Mouse (Mus musculus): ENCODE measurements around the gene Npas2. TPM values are rescaled to one million over a fixed set of nuclear protein-coding genes. Genes with fewer than 3 reads are reported as not detected.

The Npas2 gene
- polyA plus RNA-seq, 1 experiment from 2014 or later: 0.05 TPM

GRCm38 (mm10) chr1:39330857-39331594 lies 137.5 kb downstream of the Npas2 start:
- H3K27me3 ChIP-seq (ENCODE audit: low read depth, poor library complexity, severe bottlenecking): no peaks in the 10 kb centered on the region
- no peak overlapping the region for H3K4me3 ChIP-seq
- WGBS: 96% methylated on average over 7 of the region's 7 CpGs
- no peaks in the 10 kb centered on the region for H3K9me3 ChIP-seq (replicated peaks)
- H3K27ac ChIP-seq (replicated peaks): no peak overlapping the region
- no peak for DNase-seq (ENCODE audit: low spot score)
- H3K4me1 ChIP-seq: peaks cover 6% of the 10 kb centered on the region
- no peaks in the 10 kb centered on the region for H3K36me3 ChIP-seq

- Histone ChIP-seq H3K9me3 (replicated peaks) (no peaks in the 10 kb centered on the region), H3K27ac (replicated peaks) (no peak overlapping the region), H3K36me3 (no peaks in the 10 kb centered on the region), H3K27me3 (ENCODE audit: low read depth, poor library complexity, severe bottlenecking) (peaks cover 7% of the 10 kb centered on the region; the same call in 1 of the 2 replicates), H3K4me1 (peaks cover 6% of the 10 kb centered on the region), H3K4me3 (no peak overlapping the region)
- no peak for DNase-seq (ENCODE audit: low spot score)
- 86% methylated on average over 4 of the region's 4 CpGs for WGBS
Observed at GRCm38 (mm10) chr1:39332456-39332855, 138.9 kb downstream of the Npas2 start.

DNA sequence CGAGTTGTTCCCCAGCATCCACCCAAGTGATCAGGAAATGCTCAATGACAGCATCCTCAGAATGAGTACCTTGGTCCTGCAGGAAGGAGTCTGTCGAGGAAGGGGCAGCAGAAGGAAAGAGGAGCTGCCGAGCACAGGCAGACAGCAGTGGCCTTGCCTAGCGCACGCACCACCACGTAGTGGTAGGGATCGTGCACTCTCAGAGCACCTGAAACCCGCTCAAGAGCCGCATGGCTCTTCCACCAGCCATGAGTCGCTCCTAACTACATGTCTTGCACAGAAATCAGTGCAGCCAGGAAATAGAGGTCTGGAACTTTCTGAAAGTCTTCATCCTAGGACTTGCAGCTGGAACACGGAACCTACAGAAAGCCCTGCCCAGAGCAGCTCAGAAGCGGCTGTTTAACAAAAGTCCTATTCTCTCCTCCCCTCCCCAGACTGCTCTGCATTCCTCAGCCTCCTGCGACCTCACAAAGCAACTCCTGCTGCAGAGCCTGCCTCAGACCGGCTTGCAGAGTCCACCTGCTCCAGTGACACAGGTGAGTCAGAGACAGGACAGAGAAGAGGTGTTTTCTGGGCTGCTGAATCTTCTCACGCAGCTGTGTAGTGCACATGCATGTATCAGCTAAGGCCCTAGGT lies 142.1 kb downstream of the Npas2 start:
- Histone ChIP-seq H3K36me3 (no peaks in the 10 kb centered on the region), H3K27ac (replicated peaks) (no peak overlapping the region), H3K9me3 (replicated peaks) (no peaks in the 10 kb centered on the region), H3K27me3 (ENCODE audit: low read depth, poor library complexity, severe bottlenecking) (peaks cover 11% of the 10 kb centered on the region; the same call in 1 of the 2 replicates), H3K4me1 (peaks cover 6% of the 10 kb centered on the region), H3K4me3 (no peak overlapping the region)
- WGBS: 21% methylated on average over 15 of the region's 15 CpGs
- DNase-seq (ENCODE audit: low spot score): no peak

GRCm38 (mm10) chr1:39336788-39337187 lies 143.3 kb downstream of the Npas2 start:
- no peak overlapping the region for H3K4me3 ChIP-seq
- H3K9me3 ChIP-seq (replicated peaks): no peaks in the 10 kb centered on the region
- DNase-seq (ENCODE audit: low spot score): no peak
- H3K27ac ChIP-seq (replicated peaks): no peak overlapping the region
- peaks cover 6% of the 10 kb centered on the region for H3K4me1 ChIP-seq
- no peaks in the 10 kb centered on the region for H3K36me3 ChIP-seq
- H3K27me3 ChIP-seq (ENCODE audit: low read depth, poor library complexity, severe bottlenecking): peaks cover 11% of the 10 kb centered on the region; the same call in 1 of the 2 replicates
- 88% methylated on average over 8 of the region's 8 CpGs for WGBS

GRCm38 (mm10) chr1:39338831-39339230 lies 145.3 kb downstream of the Npas2 start:
- Histone ChIP-seq H3K27me3 (ENCODE audit: low read depth, poor library complexity, severe bottlenecking) (peaks cover 11% of the 10 kb centered on the region; the same call in 1 of the 2 replicates), H3K9me3 (replicated peaks) (no peaks in the 10 kb centered on the region), H3K36me3 (no peaks in the 10 kb centered on the region), H3K4me3 (no peak overlapping the region), H3K27ac (replicated peaks) (no peak overlapping the region), H3K4me1 (peaks cover 6% of the 10 kb centered on the region)
- no peak for DNase-seq (ENCODE audit: low spot score)
- 82% methylated on average over 10 of the region's 10 CpGs for WGBS

- Histone ChIP-seq H3K4me1 (peaks cover 6% of the 10 kb centered on the region), H3K9me3 (replicated peaks) (no peaks in the 10 kb centered on the region), H3K4me3 (no peak overlapping the region), H3K27ac (replicated peaks) (no peak overlapping the region), H3K27me3 (ENCODE audit: low read depth, poor library complexity, severe bottlenecking) (peaks cover 11% of the 10 kb centered on the region; the same call in 1 of the 2 replicates), H3K36me3 (no peaks in the 10 kb centered on the region)
- 63% methylated on average over 5 of the region's 5 CpGs for WGBS
- DNase-seq (ENCODE audit: low spot score): no peak
Observed at GRCm38 (mm10) chr1:39339455-39339854, 145.9 kb downstream of the Npas2 start.

- WGBS: 85% methylated on average over 6 of the region's 6 CpGs
- no peaks in the 10 kb centered on the region for H3K9me3 ChIP-seq (replicated peaks)
Observed at GRCm38 (mm10) chr1:39340156-39340555, 146.6 kb downstream of the Npas2 start.

DNA sequence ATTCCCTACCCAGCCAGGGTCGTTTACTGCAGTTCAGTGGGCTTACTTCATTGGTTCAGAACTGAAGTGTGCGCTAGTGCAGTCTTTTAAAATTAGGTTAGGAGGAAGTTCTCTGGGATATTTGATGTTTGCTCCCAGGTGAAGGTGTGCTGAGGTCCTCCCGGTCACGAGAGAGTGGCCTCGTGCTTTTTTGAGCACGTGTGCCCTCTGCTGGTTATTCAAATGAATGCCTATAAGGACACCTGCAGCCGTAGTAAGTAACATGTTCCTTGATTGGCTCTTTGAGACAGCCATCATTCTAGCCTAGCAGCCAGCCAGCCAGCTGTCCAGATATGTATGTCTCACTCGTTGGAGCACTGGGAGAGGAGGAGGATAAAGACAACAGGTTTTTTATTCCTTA lies 147.1 kb downstream of the Npas2 start:
- no peaks in the 10 kb centered on the region for H3K36me3 ChIP-seq
- H3K27ac ChIP-seq (replicated peaks): no peak overlapping the region
- 28% methylated on average over 8 of the region's 8 CpGs for WGBS
- peaks cover 4% of the 10 kb centered on the region for H3K4me1 ChIP-seq
- H3K4me3 ChIP-seq: no peak overlapping the region
- H3K27me3 ChIP-seq (ENCODE audit: low read depth, poor library complexity, severe bottlenecking): peaks cover 11% of the 10 kb centered on the region
- H3K9me3 ChIP-seq (replicated peaks): no peaks in the 10 kb centered on the region
- DNase-seq (ENCODE audit: low spot score): peak; percentile 27

More at GRCm38 (mm10) chr1:39340156-39340555, 146.6 kb downstream of the Npas2 start:
- DNase-seq (ENCODE audit: low spot score): no peak
- H3K36me3 ChIP-seq: no peaks in the 10 kb centered on the region
- peaks cover 6% of the 10 kb centered on the region for H3K4me1 ChIP-seq
- no peak overlapping the region for H3K27ac ChIP-seq (replicated peaks)
- H3K4me3 ChIP-seq: no peak overlapping the region
- H3K27me3 ChIP-seq (ENCODE audit: low read depth, poor library complexity, severe bottlenecking): peaks cover 11% of the 10 kb centered on the region; the same call in 1 of the 2 replicates

GRCm38 (mm10) chr1:39341807-39342206 lies 148.3 kb downstream of the Npas2 start:
- no peaks in the 10 kb centered on the region for H3K9me3 ChIP-seq (replicated peaks)
- no peak overlapping the region for H3K27ac ChIP-seq (replicated peaks)
- H3K4me3 ChIP-seq: no peak overlapping the region
- DNase-seq (ENCODE audit: low spot score): no peak
- 85% methylated on average over 4 of the region's 4 CpGs for WGBS
- no peaks in the 10 kb centered on the region for H3K36me3 ChIP-seq
- H3K4me1 ChIP-seq: no peaks in the 10 kb centered on the region
- H3K27me3 ChIP-seq (ENCODE audit: low read depth, poor library complexity, severe bottlenecking): peaks cover 5% of the 10 kb centered on the region

- H3K36me3 ChIP-seq: no peaks in the 10 kb centered on the region
- peaks cover 4% of the 10 kb centered on the region; the same call in 1 of the 2 replicates for H3K27me3 ChIP-seq (ENCODE audit: low read depth, poor library complexity, severe bottlenecking)
- 84% methylated on average over 5 of the region's 5 CpGs for WGBS
- DNase-seq (ENCODE audit: low spot score): no peak
- no peaks in the 10 kb centered on the region for H3K9me3 ChIP-seq (replicated peaks)
- H3K27ac ChIP-seq (replicated peaks): no peak overlapping the region
- no peaks in the 10 kb centered on the region for H3K4me1 ChIP-seq
- H3K4me3 ChIP-seq: no peak overlapping the region
Observed at GRCm38 (mm10) chr1:39343242-39343641, 149.7 kb downstream of the Npas2 start.

GRCm38 (mm10) chr1:39344981-39345600 lies 151.6 kb downstream of the Npas2 start:
- WGBS: 63% methylated on average over 21 of the region's 21 CpGs
- no peaks in the 10 kb centered on the region for H3K36me3 ChIP-seq

DNA sequence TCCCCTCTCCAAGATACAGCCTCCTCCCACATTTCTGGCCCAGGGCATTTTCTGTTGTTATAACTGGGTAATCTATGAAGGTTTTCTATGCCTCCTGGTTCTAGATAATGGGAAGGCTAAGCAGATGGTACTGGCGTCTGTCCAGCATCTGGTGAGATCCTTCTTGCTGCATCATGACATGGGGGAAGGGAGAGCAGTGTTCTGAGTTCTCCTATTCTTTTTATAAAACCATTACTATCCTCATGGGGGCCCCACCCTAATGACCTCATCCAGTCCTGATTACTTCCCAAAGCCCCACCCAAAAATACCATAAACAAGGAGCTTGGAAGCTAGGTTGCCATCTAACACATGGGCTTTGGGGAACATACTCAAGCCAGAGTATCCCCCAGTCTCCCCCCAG lies 155.5 kb downstream of the Npas2 start:
- Histone ChIP-seq H3K4me3 (no peak overlapping the region), H3K36me3 (no peaks in the 10 kb centered on the region), H3K9me3 (replicated peaks) (no peaks in the 10 kb centered on the region), H3K27ac (replicated peaks) (no peak overlapping the region), H3K27me3 (ENCODE audit: low read depth, poor library complexity, severe bottlenecking) (no peaks in the 10 kb centered on the region; the same call in 1 of the 2 replicates), H3K4me1 (no peaks in the 10 kb centered on the region)
- DNase-seq (ENCODE audit: low spot score): no peak
- 93% methylated on average over 1 of the region's 1 CpGs for WGBS

More at GRCm38 (mm10) chr1:39344981-39345600, 151.6 kb downstream of the Npas2 start:
- no peaks in the 10 kb centered on the region for H3K4me1 ChIP-seq
- peak; percentile 17 for DNase-seq (ENCODE audit: low spot score)
- H3K27ac ChIP-seq (replicated peaks): no peak overlapping the region
- H3K27me3 ChIP-seq (ENCODE audit: low read depth, poor library complexity, severe bottlenecking): no peaks in the 10 kb centered on the region; the same call in 1 of the 2 replicates
- H3K4me3 ChIP-seq: no peak overlapping the region
- no peaks in the 10 kb centered on the region for H3K9me3 ChIP-seq (replicated peaks)

Measured in midbrain, embryonic 10.5 days (tissue).